Mouse (Mus musculus) heart, adult 2 months (tissue): ENCODE results near the gene Lrfn4.

Experiments
- EP300 ChIP-seq: fragments of 200-500 bp; IDR thresholded peaks from 2 replicates; pipeline ENCODE4 v1.6.1; 2011; ENCODE audit warnings: low read depth, low read length, control low read depth; ENCODE audit not compliant: insufficient read depth
- POLR2A ChIP-seq: fragments of 200-500 bp; IDR thresholded peaks from 2 replicates; pipeline ENCODE4 v1.6.1; 2011; ENCODE audit warnings: mild to moderate bottlenecking, low read depth, low read length, control low read depth; ENCODE audit not compliant: insufficient read depth

DNA sequence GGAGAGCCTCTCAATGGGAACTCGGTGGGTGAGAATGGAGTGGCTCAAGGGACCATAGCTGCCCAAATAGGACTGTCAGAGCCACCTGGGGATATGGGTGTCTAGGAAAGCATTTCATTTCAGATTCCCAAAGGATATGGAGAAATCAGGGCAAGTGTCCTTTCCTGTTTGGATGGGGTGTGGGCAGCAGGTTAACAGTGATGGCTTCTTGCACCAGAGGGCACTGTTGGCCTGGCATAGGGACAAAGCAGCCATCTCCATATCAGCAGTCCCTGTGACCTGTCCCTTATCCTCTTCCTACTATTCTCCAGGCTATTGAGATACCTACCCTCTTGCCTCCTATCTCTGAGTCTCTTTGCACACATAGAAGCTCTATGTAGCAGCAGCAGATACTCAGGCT, 26.4 kb downstream of the Lrfn4 start:
- TF ChIP-seq EP300 (no peak), POLR2A (no peak)
